Comparison of ENCODE assay signal across 8 mouse cellular contexts in genomic region chr13:99093269-99093668, GRCm38 (mm10).
A peak's percentile ranks its signal among the peaks of the same experiment; 100 is the strongest.
DNase-seq lines count a peak whose midpoint lies in the region; ATAC-seq and TF ChIP-seq lines count a peak whose summit lies in the region.

No protein-coding gene starts in this region.

- no peaks in the 10 kb centered on the region for H3K9me3 ChIP-seq in CH12.LX (replicated peaks; ENCODE audit: low read length)
- H3K9me3 ChIP-seq in forebrain, embryonic 11.5 days (ENCODE audit: control insufficient read depth, low read length) = no peaks in the 10 kb centered on the region
- no peaks in the 10 kb centered on the region for H3K9me3 ChIP-seq in heart, embryonic 16.5 days (replicated peaks; ENCODE audit: control insufficient read depth, low read length)
- H3K9me3 ChIP-seq in liver, embryonic 15.5 days (replicated peaks) = no peaks in the 10 kb centered on the region
- H3K9me3 ChIP-seq in neural tube, embryonic 12.5 days = no peaks in the 10 kb centered on the region
- no peaks in the 10 kb centered on the region for H3K9me3 ChIP-seq in stomach, postnatal 0 days (ENCODE audit: control insufficient read depth, low read length)

- peak; percentile 66 for DNase-seq in CH12.LX (ENCODE audit: extremely low read depth)
- DNase-seq in c-Kit-positive CD71-positive TER-119-negative erythroid progenitor cells, embryonic 14.5 days (ENCODE audit: low read depth) = peak; percentile 46
- DNase-seq in forebrain, embryonic 11.5 days (ENCODE audit: low spot score) = peak; percentile 86
- peak; percentile 86 to 90 for DNase-seq in kidney, postnatal 25 days
- peak; percentile 81 for DNase-seq in stomach, postnatal 0 days (ENCODE audit: low spot score)

- TF ChIP-seq POLR2A in CH12.LX (IDR thresholded peaks at IDR 0.05; ENCODE audit: low read depth, low read length) = no peak

- H3K4me1 ChIP-seq in CH12.LX (ENCODE audit: control insufficient read depth in 1 of 2, insufficient read depth in 2 of 2) = peaks cover 2 to 6% of the 10 kb centered on the region in 2 experiments; a peak in 3 of 4 replicates
- H3K4me1 ChIP-seq in forebrain, embryonic 11.5 days (replicated peaks; ENCODE audit: control insufficient read depth, insufficient read depth, low read length) = no peaks in the 10 kb centered on the region
- peaks cover 11% of the 10 kb centered on the region for H3K4me1 ChIP-seq in heart, embryonic 16.5 days (ENCODE audit: control insufficient read depth, insufficient read depth, low read length)
- peaks cover 27% of the 10 kb centered on the region for H3K4me1 ChIP-seq in liver, embryonic 15.5 days (replicated peaks)
- peaks cover 17% of the 10 kb centered on the region for H3K4me1 ChIP-seq in neural tube, embryonic 12.5 days
- 0 out of 2 replicates have a peak, but pooled peaks cover 2% of the 10 kb centered on the region for H3K4me1 ChIP-seq in stomach, postnatal 0 days (replicated peaks; ENCODE audit: control insufficient read depth, insufficient read depth)

- no peak overlapping the region for H3K4me2 ChIP-seq in CH12.LX (ENCODE audit: insufficient read depth, low read depth, poor library complexity, severe bottlenecking)
- H3K4me2 ChIP-seq in forebrain, embryonic 11.5 days (ENCODE audit: low read depth, low read length, severe bottlenecking) = no peak overlapping the region
- no peak overlapping the region; the same call in 1 of the 2 replicates for H3K4me2 ChIP-seq in heart, embryonic 16.5 days (ENCODE audit: low read depth, low read length)
- H3K4me2 ChIP-seq in liver, embryonic 15.5 days = 0 out of 2 replicates have a peak overlapping the region, but pooled peaks have one; percentile 8
- peak overlapping the region; percentile 22; the same call in 1 of the 2 replicates for H3K4me2 ChIP-seq in neural tube, embryonic 12.5 days (replicated peaks)
- H3K4me2 ChIP-seq in stomach, postnatal 0 days (replicated peaks; ENCODE audit: low read depth) = no peak overlapping the region

- in situ Hi-C loops in CH12.LX (cut with MboI; ENCODE audit: low pct_ligation_motif_present, low pct_unique_long_range_greater_than_20kb, low sequenced_read_pairs) = loop anchor here (10.0 kb wide), 1 partner anchor 218 kb away; no protein-coding TSS in a partner anchor

- no peaks in the 10 kb centered on the region for H3K79me2 ChIP-seq in CH12.LX (replicated peaks; ENCODE audit: control insufficient read depth, extremely low read depth, insufficient read depth, poor library complexity, severe bottlenecking)

- no peak overlapping the region for H3K27ac ChIP-seq in CH12.LX (ENCODE audit: insufficient read depth, low read depth)
- H3K27ac ChIP-seq in forebrain, embryonic 11.5 days (ENCODE audit: low read depth, low read length) = no peak overlapping the region
- no peak overlapping the region for H3K27ac ChIP-seq in heart, embryonic 16.5 days (ENCODE audit: low read length)
- H3K27ac ChIP-seq in liver, embryonic 15.5 days (replicated peaks) = no peak overlapping the region
- H3K27ac ChIP-seq in neural tube, embryonic 12.5 days = no peak overlapping the region
- no peak overlapping the region for H3K27ac ChIP-seq in stomach, postnatal 0 days (replicated peaks)

- peak; percentile 93 for ATAC-seq in forebrain, embryonic 11.5 days (replicated peaks; ENCODE audit: low FRiP score)
- peak; percentile 85 for ATAC-seq in heart, embryonic 16.5 days (replicated peaks; ENCODE audit: extremely low read depth, insufficient read depth, low FRiP score)
- peak; percentile 64 for ATAC-seq in liver, embryonic 15.5 days (ENCODE audit: insufficient read depth)
- ATAC-seq in neural tube, embryonic 12.5 days (ENCODE audit: low FRiP score, low read depth) = peak; percentile 90
- peak; percentile 82; the same call in 1 of the 2 replicates for ATAC-seq in stomach, postnatal 0 days (ENCODE audit: low FRiP score, low TSS enrichment)

- H3K36me3 ChIP-seq in CH12.LX (replicated peaks in 1 of 2; ENCODE audit: control insufficient read depth in 1 of 2, insufficient read depth in 1 of 2, low read length in 1 of 2) = no peaks in the 10 kb centered on the region
- H3K36me3 ChIP-seq in forebrain, embryonic 11.5 days (ENCODE audit: control insufficient read depth, insufficient read depth, low read length) = no peaks in the 10 kb centered on the region
- H3K36me3 ChIP-seq in heart, embryonic 16.5 days (ENCODE audit: control insufficient read depth, insufficient read depth) = no peaks in the 10 kb centered on the region
- H3K36me3 ChIP-seq in liver, embryonic 15.5 days (replicated peaks) = no peaks in the 10 kb centered on the region
- H3K36me3 ChIP-seq in neural tube, embryonic 12.5 days = no peaks in the 10 kb centered on the region
- H3K36me3 ChIP-seq in stomach, postnatal 0 days (ENCODE audit: control insufficient read depth, insufficient read depth, low read length) = no peaks in the 10 kb centered on the region

- 7% methylated on average over 9 of the region's 9 CpGs for WGBS in forebrain, embryonic 11.5 days
- 9% methylated on average over 9 of the region's 9 CpGs for WGBS in heart, embryonic 16.5 days
- 8% methylated on average over 9 of the region's 9 CpGs for WGBS in liver, embryonic 15.5 days (ENCODE audit: insufficient replicate concordance)
- WGBS in neural tube, embryonic 12.5 days = 14% methylated on average over 9 of the region's 9 CpGs
- 13% methylated on average over 9 of the region's 9 CpGs for WGBS in stomach, postnatal 0 days

- H3K27me3 ChIP-seq in CH12.LX (replicated peaks) = peaks cover under 1% of the 10 kb centered on the region
- no peaks in the 10 kb centered on the region for H3K27me3 ChIP-seq in forebrain, embryonic 11.5 days (ENCODE audit: control insufficient read depth, insufficient read depth, low read length)
- 0 out of 2 replicates have a peak, but pooled peaks cover 2% of the 10 kb centered on the region for H3K27me3 ChIP-seq in heart, embryonic 16.5 days (ENCODE audit: control insufficient read depth, insufficient read depth, low read length)
- H3K27me3 ChIP-seq in liver, embryonic 15.5 days = 0 out of 2 replicates have a peak, but pooled peaks cover 8% of the 10 kb centered on the region
- H3K27me3 ChIP-seq in neural tube, embryonic 12.5 days (replicated peaks) = no peaks in the 10 kb centered on the region
- no peaks in the 10 kb centered on the region for H3K27me3 ChIP-seq in stomach, postnatal 0 days (ENCODE audit: control insufficient read depth, insufficient read depth, low read length)

- H3K4me3 ChIP-seq in CH12.LX (replicated peaks in 1 of 3; ENCODE audit: low read depth in 2 of 3, low read length in 2 of 3, poor library complexity in 1 of 3) = no peak overlapping the region
- H3K4me3 ChIP-seq in forebrain, embryonic 11.5 days (ENCODE audit: low read depth, low read length) = no peak overlapping the region
- no peak overlapping the region for H3K4me3 ChIP-seq in heart, embryonic 16.5 days (ENCODE audit: low read length)
- H3K4me3 ChIP-seq in liver, embryonic 15.5 days (replicated peaks) = no peak overlapping the region
- no peak overlapping the region for H3K4me3 ChIP-seq in neural tube, embryonic 12.5 days
- H3K4me3 ChIP-seq in stomach, postnatal 0 days (ENCODE audit: low read depth, low read length) = no peak overlapping the region

- H3K9ac ChIP-seq in CH12.LX (ENCODE audit: insufficient read depth, low read depth) = no peak overlapping the region
- H3K9ac ChIP-seq in forebrain, embryonic 11.5 days (ENCODE audit: low read length) = no peak overlapping the region
- no peak overlapping the region for H3K9ac ChIP-seq in heart, embryonic 16.5 days (ENCODE audit: low read length)
- H3K9ac ChIP-seq in liver, embryonic 15.5 days = no peak overlapping the region
- H3K9ac ChIP-seq in neural tube, embryonic 12.5 days = no peak overlapping the region
- H3K9ac ChIP-seq in stomach, postnatal 0 days (ENCODE audit: low read length) = no peak overlapping the region

- TF ChIP-seq RAD21 in CH12.LX (IDR thresholded peaks at IDR 0.05; ENCODE audit: low read depth, low read length) = peak; percentile 81

- peak in 1 of 2 experiments; percentile 90; a peak in 3 of 4 replicates for TF ChIP-seq CTCF in CH12.LX (conservative IDR thresholded peaks at IDR 0.05 in 1 of 2, IDR thresholded peaks at IDR 0.05 in 1 of 2; ENCODE audit: low read depth in 2 of 2, low read length in 2 of 2)
- peak; percentile 93 for TF ChIP-seq CTCF in stomach, postnatal 0 days (IDR thresholded peaks at IDR 0.05; ENCODE audit: low read depth)

- dilution Hi-C loops in CH12.LX (cut with MboI; ENCODE audit: extremely low pct_ligation_motif_present, extremely low pct_unique_long_range_greater_than_20kb, low sequenced_read_pairs) = no loop called here

- TF ChIP-seq EP300 in CH12.LX (IDR thresholded peaks at IDR 0.05; ENCODE audit: low read length) = peak; percentile 28; the same call in 1 of the 2 replicates
- TF ChIP-seq EP300 in stomach, postnatal 0 days (optimal IDR thresholded peaks at IDR 0.05) = no peak

TF ChIP-seq in CH12.LX, 34 proteins besides CTCF, POLR2A, EP300 and RAD21 (continues in another document):
- TF ChIP-seq HCFC1 (IDR thresholded peaks at IDR 0.05; ENCODE audit: low read depth, low read length) = peak; percentile 36; the same call in 1 of the 2 replicates
- no peak for TF ChIP-seq PAX5 (IDR thresholded peaks at IDR 0.05; ENCODE audit: low read length)
- no peak for TF ChIP-seq CHD2 (IDR thresholded peaks at IDR 0.05; ENCODE audit: low read length)
- TF ChIP-seq MXI1 (IDR thresholded peaks at IDR 0.05; ENCODE audit: low read depth, low read length) = peak; percentile 74
- 0 out of 2 replicates have a peak, but pooled peaks have one; percentile 32 for TF ChIP-seq E2F4 (IDR thresholded peaks at IDR 0.05; ENCODE audit: insufficient replicate concordance, low read depth, low read length)
- TF ChIP-seq JUN (IDR thresholded peaks at IDR 0.05; ENCODE audit: insufficient read depth, low read depth, low read length) = no peak
- no peak for TF ChIP-seq KAT2A (IDR thresholded peaks at IDR 0.05; ENCODE audit: insufficient replicate concordance, low read length)
- 0 out of 2 replicates have a peak, but pooled peaks have one; percentile 49 for TF ChIP-seq CHD1 (IDR thresholded peaks at IDR 0.05; ENCODE audit: low read depth, low read length)
- TF ChIP-seq ZKSCAN1 (IDR thresholded peaks at IDR 0.05; ENCODE audit: borderline replicate concordance, low read depth, low read length) = no peak
- peak; percentile 75 for TF ChIP-seq ZC3H11A (IDR thresholded peaks at IDR 0.05; ENCODE audit: low read depth, low read length)
- no peak for TF ChIP-seq USF1 (IDR thresholded peaks at IDR 0.05; ENCODE audit: low read depth, low read length)
- peak; percentile 48; the same call in 1 of the 2 replicates for TF ChIP-seq TCF12 (IDR thresholded peaks at IDR 0.05; ENCODE audit: low read depth, low read length)
- 0 out of 2 replicates have a peak, but pooled peaks have one; percentile 42 for TF ChIP-seq SIN3A (IDR thresholded peaks at IDR 0.05; ENCODE audit: low read length)
- peak; percentile 40 for TF ChIP-seq ZNF384 (IDR thresholded peaks at IDR 0.05; ENCODE audit: low read depth, low read length)
- 0 out of 2 replicates have a peak, but pooled peaks have one; percentile 15 for TF ChIP-seq NRF1 (IDR thresholded peaks at IDR 0.05; ENCODE audit: low read depth, low read length)
- 0 out of 2 replicates have a peak, but pooled peaks have one; percentile 20 for TF ChIP-seq MAFK (IDR thresholded peaks at IDR 0.05; ENCODE audit: insufficient replicate concordance, low read length)
- TF ChIP-seq SMC3 (IDR thresholded peaks at IDR 0.05; ENCODE audit: low read depth, low read length) = peak; percentile 93

Comparison
In these comparisons a context has a peak if more than half of its experiments do, and no peak if none do; other contexts are left out.
1. H3K4me2 ChIP-seq: peak in liver, embryonic 15.5 days (single experiment) and neural tube, embryonic 12.5 days (single experiment); none in CH12.LX (single experiment), forebrain, embryonic 11.5 days (single experiment), heart, embryonic 16.5 days (single experiment) and stomach, postnatal 0 days (single experiment).
2. Peak in every context shown above with its lines, with median percentiles within 50 percentile points of each other: DNase-seq and ATAC-seq.